Mouse (Mus musculus): Measurements from ENCODE around the gene Car5a.

The Car5a gene

GRCm38 (mm10) chr8:121906542-121907512, 37.9 kb downstream of the Car5a start:
- DNase-seq (ENCODE audit: low spot score), result peak; percentile 37

GRCm38 (mm10) chr8:121905864-121906263, 38.8 kb downstream of the Car5a start:
- DNase-seq (ENCODE audit: low spot score), result no peak

- no peak for DNase-seq (ENCODE audit: low spot score)
Measured at GRCm38 (mm10) chr8:121905420-121905819, 39.3 kb downstream of the Car5a start.

- DNase-seq (ENCODE audit: low spot score), result no peak
Measured at GRCm38 (mm10) chr8:121904999-121905398, 39.7 kb downstream of the Car5a start.

GRCm38 (mm10) chr8:121903977-121904376, 40.7 kb downstream of the Car5a start:
- no peak for DNase-seq (ENCODE audit: low spot score)

- no peak for DNase-seq (ENCODE audit: low spot score)
Measured at GRCm38 (mm10) chr8:121901498-121902236, 43.0 kb downstream of the Car5a start.

GRCm38 (mm10) chr8:121899180-121900044, 45.3 kb downstream of the Car5a start:
- DNase-seq (ENCODE audit: low spot score), result peak; percentile 95

GRCm38 (mm10) chr8:121898401-121898931, 46.2 kb downstream of the Car5a start:
- DNase-seq (ENCODE audit: low spot score), result peak; percentile 95

- peak; percentile 56 for DNase-seq (ENCODE audit: low spot score)
Measured at GRCm38 (mm10) chr8:121897871-121898381, 46.8 kb downstream of the Car5a start.

GRCm38 (mm10) chr8:121897205-121897604, 47.5 kb downstream of the Car5a start:
- no peak for DNase-seq (ENCODE audit: low spot score)

- no peak for DNase-seq (ENCODE audit: low spot score)
Measured at GRCm38 (mm10) chr8:121896476-121897145, 48.1 kb downstream of the Car5a start.

- no peak for DNase-seq (ENCODE audit: low spot score)
Measured at GRCm38 (mm10) chr8:121895910-121896309, 48.8 kb downstream of the Car5a start.

- no peak for DNase-seq (ENCODE audit: low spot score)
Measured at GRCm38 (mm10) chr8:121892875-121893274, 51.8 kb downstream of the Car5a start.

GRCm38 (mm10) chr8:121889810-121890785, 54.6 kb downstream of the Car5a start:
- no peak for DNase-seq (ENCODE audit: low spot score)

GRCm38 (mm10) chr8:121889317-121889716, 55.4 kb downstream of the Car5a start:
- no peak for DNase-seq (ENCODE audit: low spot score)

- no peak for DNase-seq (ENCODE audit: low spot score)
Measured at GRCm38 (mm10) chr8:121887547-121887946, 57.2 kb downstream of the Car5a start.

- no peak for DNase-seq (ENCODE audit: low spot score)
Measured at GRCm38 (mm10) chr8:121885433-121885832, 59.3 kb downstream of the Car5a start.

- no peak for DNase-seq (ENCODE audit: low spot score)
Measured at GRCm38 (mm10) chr8:121885001-121885400, 59.7 kb downstream of the Car5a start.

GRCm38 (mm10) chr8:121884181-121884580, 60.5 kb downstream of the Car5a start:
- no peak for DNase-seq (ENCODE audit: low spot score)

GRCm38 (mm10) chr8:121881921-121882320, 62.8 kb downstream of the Car5a start:
- DNase-seq (ENCODE audit: low spot score), result no peak
